Mouse (Mus musculus): ENCODE data around the gene Kcnk3.

Gene Kcnk3

GRCm38 (mm10) chr5:30628511-30628910 is 40.5 kb downstream of the Kcnk3 start:
- ATAC-seq (ENCODE audit: insufficient number of reproducible peaks, low FRiP score, low TSS enrichment) = no peak

GRCm38 (mm10) chr5:30630401-30630800 is 42.4 kb downstream of the Kcnk3 start:
- no peak for ATAC-seq (ENCODE audit: insufficient number of reproducible peaks, low FRiP score, low TSS enrichment)

- ATAC-seq (ENCODE audit: insufficient number of reproducible peaks, low FRiP score, low TSS enrichment) = no peak
Measured at GRCm38 (mm10) chr5:30632134-30632533, 44.2 kb downstream of the Kcnk3 start.

GRCm38 (mm10) chr5:30636994-30637393 is 49.0 kb downstream of the Kcnk3 start:
- ATAC-seq (ENCODE audit: insufficient number of reproducible peaks, low FRiP score, low TSS enrichment) = no peak

GRCm38 (mm10) chr5:30638041-30638440 is 50.1 kb downstream of the Kcnk3 start:
- peak; percentile 70; the same call in 1 of the 2 replicates for ATAC-seq (ENCODE audit: insufficient number of reproducible peaks, low FRiP score, low TSS enrichment)

GRCm38 (mm10) chr5:30643477-30644179 is 55.7 kb downstream of the Kcnk3 start:
- no peak for ATAC-seq (ENCODE audit: insufficient number of reproducible peaks, low FRiP score, low TSS enrichment)

- ATAC-seq (ENCODE audit: insufficient number of reproducible peaks, low FRiP score, low TSS enrichment) = no peak
Measured at GRCm38 (mm10) chr5:30646036-30646435, 58.1 kb downstream of the Kcnk3 start.

GRCm38 (mm10) chr5:30647396-30647795 is 59.4 kb downstream of the Kcnk3 start:
- ATAC-seq (ENCODE audit: insufficient number of reproducible peaks, low FRiP score, low TSS enrichment) = no peak

- peak; percentile 85 for ATAC-seq (ENCODE audit: insufficient number of reproducible peaks, low FRiP score, low TSS enrichment)
Measured at GRCm38 (mm10) chr5:30647815-30648560, 60.0 kb downstream of the Kcnk3 start, which contains the start of gene Slc35f6. Slc35f6 (plus strand) TSS chr5:30647933.

- ATAC-seq (ENCODE audit: insufficient number of reproducible peaks, low FRiP score, low TSS enrichment) = no peak
Measured at GRCm38 (mm10) chr5:30649558-30649957, 61.6 kb downstream of the Kcnk3 start.

- no peak for ATAC-seq (ENCODE audit: insufficient number of reproducible peaks, low FRiP score, low TSS enrichment)
Measured at GRCm38 (mm10) chr5:30650756-30651155, 62.8 kb downstream of the Kcnk3 start.

GRCm38 (mm10) chr5:30651554-30651953 is 63.6 kb downstream of the Kcnk3 start:
- ATAC-seq (ENCODE audit: insufficient number of reproducible peaks, low FRiP score, low TSS enrichment) = no peak

- no peak for ATAC-seq (ENCODE audit: insufficient number of reproducible peaks, low FRiP score, low TSS enrichment)
Measured at GRCm38 (mm10) chr5:30653246-30653645, 65.3 kb downstream of the Kcnk3 start.

GRCm38 (mm10) chr5:30655042-30655441 is 67.1 kb downstream of the Kcnk3 start:
- no peak for ATAC-seq (ENCODE audit: insufficient number of reproducible peaks, low FRiP score, low TSS enrichment)

- ATAC-seq (ENCODE audit: insufficient number of reproducible peaks, low FRiP score, low TSS enrichment) = no peak
Measured at GRCm38 (mm10) chr5:30655526-30656195, 67.7 kb downstream of the Kcnk3 start.

GRCm38 (mm10) chr5:30659042-30659441 is 71.1 kb downstream of the Kcnk3 start:
- ATAC-seq (ENCODE audit: insufficient number of reproducible peaks, low FRiP score, low TSS enrichment) = no peak

- no peak for ATAC-seq (ENCODE audit: insufficient number of reproducible peaks, low FRiP score, low TSS enrichment)
Measured at GRCm38 (mm10) chr5:30660278-30660677, 72.3 kb downstream of the Kcnk3 start.

GRCm38 (mm10) chr5:30660813-30661212 is 72.8 kb downstream of the Kcnk3 start:
- ATAC-seq (ENCODE audit: insufficient number of reproducible peaks, low FRiP score, low TSS enrichment) = no peak

GRCm38 (mm10) chr5:30665360-30665759 is 77.4 kb downstream of the Kcnk3 start:
- no peak for ATAC-seq (ENCODE audit: insufficient number of reproducible peaks, low FRiP score, low TSS enrichment)

GRCm38 (mm10) chr5:30665968-30666367 is 78.0 kb downstream of the Kcnk3 start:
- no peak for ATAC-seq (ENCODE audit: insufficient number of reproducible peaks, low FRiP score, low TSS enrichment)

Data from cerebellum, adult (tissue).